Mouse (Mus musculus) left cerebral cortex, postnatal 10 days (tissue): ENCODE measurements around the gene Cops2. TPM values are rescaled to one million over a fixed set of nuclear protein-coding genes. Genes with fewer than 3 reads are reported as not detected.

Experiments used
- DNase-seq, 2 experiments: peaks; one replicate each; pipeline ENCODE4 v3.0.0; 2021 to 2022; ENCODE audit warnings: low spot score in 2 of 2, mixed read lengths in 1 of 2; ENCODE audit errors: extremely low spot score in 1 of 2
- intact Hi-C: fragments of 180-260 bp; cut with DNase I; formaldehyde crosslinking; loops from one replicate; pipeline ENCODE4 v1.15.1; 2025
- total RNA-seq, 2 experiments: library from RNA; stranded (reverse); gene quantifications; 2 replicates each; pipeline ENCODE4 v1.2.3; 2021

Gene Cops2
- total RNA-seq, 2 experiments from 2014 or later = 102 to 114 TPM

DNA sequence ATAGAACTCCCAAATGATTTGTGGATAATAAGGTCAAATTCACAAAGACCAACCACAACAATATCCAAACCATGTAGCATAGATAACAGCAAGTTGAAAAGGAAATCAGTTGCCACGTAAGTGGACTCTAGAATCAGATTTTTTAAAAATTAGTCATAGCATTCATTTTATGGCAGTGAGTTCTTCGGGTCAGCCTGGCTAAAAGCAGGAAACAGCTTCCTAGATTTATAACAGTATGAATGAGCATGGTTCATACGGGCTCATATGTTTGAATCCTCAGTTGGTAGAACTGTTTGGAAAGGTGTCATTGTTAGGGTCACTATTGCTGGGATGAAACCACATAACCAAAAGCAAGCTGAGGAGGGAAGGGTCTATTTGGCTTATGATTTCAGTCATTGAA lies 70.2 kb downstream of the Cops2 start:
- DNase-seq = no peak
- intact Hi-C loops = no loop called here

DNA sequence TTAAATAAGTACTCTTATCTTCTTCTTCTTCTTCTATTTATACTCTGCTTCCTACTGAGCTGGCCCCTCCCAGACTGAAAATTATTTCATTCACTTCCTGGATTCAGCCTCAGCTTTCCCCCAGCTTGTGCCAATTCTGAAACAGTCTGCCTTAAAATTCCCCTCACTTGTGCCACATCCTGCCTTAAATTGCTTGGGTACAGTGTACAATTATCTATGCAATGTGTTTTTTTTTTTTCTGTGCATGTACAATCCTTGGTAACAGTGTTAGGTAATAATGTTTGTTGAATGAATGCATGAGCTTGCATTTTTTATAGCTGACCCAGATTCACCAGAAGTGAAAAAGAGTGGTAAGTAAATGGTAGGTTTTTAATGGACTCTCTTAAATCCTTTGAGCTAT lies 70.6 kb downstream of the Cops2 start:
- intact Hi-C loops = no loop called here
- no peak for DNase-seq

DNA sequence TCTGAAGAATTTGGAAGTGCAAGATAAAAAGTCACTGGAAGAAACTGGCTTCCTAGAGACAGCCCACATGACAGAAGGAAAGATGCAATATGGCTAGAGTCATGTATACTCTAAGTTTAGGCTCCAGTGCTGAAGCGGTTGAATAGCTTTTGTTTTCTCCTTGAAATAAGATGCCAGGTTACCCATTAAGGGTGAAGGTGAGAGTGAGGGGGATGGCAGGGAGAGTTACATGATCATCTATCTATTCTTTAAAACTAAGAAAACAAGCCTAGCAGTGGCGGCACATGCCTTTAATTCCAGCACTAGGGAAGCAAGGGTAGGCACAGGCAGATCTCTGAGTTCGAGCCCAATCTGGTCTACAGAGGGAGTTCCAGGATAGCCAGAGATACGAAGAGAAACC lies 73.9 kb downstream of the Cops2 start:
- intact Hi-C loops = no loop called here
- no peak for DNase-seq

DNA sequence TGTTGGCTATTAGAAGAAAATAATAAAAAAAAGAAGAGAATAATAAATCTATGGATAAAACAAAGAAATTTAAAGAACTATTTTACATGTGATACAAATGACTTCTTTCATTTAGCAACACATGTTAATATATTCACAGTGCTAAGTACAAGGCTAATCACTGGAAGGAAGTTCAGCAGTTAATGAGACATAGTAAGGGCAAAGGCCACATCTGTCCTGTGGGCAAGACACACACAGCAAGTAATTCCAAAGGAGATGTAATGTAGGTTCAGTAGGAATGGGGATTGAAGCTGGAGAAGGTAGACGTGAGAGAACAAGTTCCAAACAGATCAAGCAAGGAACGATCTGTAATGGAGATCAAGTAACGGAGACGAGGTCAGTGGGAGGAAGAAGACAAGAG lies 74.5 kb downstream of the Cops2 start:
- no peak for DNase-seq
- intact Hi-C loops = loop anchor here (5.0 kb wide), 1 partner anchor 38 kb away; no protein-coding TSS in a partner anchor

DNA sequence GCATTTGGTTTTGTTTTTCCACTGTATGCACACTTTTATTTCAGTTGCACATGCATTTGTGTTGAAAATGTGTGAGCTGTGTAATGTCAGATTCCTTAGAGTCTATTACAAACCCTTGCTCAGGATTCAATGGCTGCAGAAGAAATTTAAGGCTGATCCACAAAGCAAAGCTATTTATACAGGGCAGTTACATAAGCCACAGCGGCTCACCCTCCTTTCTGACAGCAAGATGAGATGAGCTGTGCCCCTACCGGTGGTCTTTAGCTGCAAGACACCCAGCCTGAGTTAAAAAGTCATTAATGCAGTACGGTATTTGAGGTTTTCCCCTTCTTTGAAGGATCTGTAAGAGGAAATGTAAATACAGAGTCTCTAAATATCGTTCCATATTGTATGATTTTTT lies 75.1 kb downstream of the Cops2 start:
- DNase-seq = no peak
- intact Hi-C loops = loop anchor here (5.0 kb wide), 1 partner anchor 38 kb away; no protein-coding TSS in a partner anchor

DNA sequence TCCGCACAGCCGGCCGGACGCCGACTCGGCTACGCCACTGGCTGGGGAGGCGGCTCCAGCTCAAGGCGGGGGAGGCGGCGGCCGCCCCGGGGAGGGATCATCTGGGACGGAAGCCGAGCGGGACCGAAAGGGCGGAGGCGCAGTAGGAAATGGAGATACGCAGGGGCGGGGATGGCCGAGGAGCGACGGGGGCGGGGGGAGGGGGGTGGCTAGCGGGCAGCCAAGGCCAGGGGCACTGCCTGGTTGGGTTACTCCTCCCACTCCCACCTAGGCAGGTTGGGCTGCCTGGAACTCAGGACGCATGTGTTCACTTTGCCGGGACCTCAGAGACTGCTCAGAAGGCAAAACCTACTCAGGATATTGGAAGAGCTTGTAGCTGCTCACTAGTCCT lies 76.2 kb downstream of the Cops2 start, which contains the start of gene Secisbp2l:
Gene Secisbp2l, minus strand, starts transcription at position 152 of the 391 bp plus-strand sequence.
- intact Hi-C loops = loop anchor here (5.0 kb wide), 1 partner anchor 40 kb away; no protein-coding TSS in a partner anchor
- DNase-seq = peak; percentile 89 to 96

DNA sequence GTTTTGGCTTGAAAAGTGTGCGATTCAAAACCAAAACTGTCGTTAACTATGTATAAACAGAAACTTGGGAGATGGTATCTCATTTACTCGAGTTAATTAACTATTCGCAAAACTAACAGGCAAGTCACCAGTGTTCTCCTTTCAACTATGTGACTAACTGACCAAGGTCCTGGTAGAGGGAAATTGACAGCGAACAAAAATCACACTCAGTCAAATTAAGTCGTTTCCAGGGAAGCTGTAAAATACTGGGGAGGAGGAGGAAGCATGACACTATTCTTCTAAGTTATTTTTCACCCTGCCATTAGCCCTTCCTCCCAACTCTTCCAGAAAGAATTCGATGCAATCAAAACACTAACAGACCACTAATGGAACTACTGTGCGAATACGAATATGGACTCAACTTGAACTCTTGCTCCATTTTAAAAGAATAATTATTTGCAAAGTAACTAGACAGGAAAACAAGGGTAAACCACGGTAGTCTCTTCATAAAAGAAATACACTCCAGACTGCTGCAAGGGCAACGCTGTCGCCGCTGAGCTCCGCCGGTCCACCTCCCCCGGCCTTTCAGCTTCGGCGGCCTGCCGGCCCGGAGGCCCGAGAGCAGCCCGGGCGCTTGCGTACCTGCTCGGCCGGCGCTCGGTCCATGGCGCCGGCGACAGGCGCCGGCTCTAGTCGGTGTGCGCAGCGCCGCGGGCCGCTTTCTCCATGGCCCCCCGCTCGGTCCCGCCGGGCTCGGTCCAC lies 76.8 kb downstream of the Cops2 start:
- DNase-seq = no peak
- intact Hi-C loops = loop anchor here (5.0 kb wide), 1 partner anchor 40 kb away; no protein-coding TSS in a partner anchor

DNA sequence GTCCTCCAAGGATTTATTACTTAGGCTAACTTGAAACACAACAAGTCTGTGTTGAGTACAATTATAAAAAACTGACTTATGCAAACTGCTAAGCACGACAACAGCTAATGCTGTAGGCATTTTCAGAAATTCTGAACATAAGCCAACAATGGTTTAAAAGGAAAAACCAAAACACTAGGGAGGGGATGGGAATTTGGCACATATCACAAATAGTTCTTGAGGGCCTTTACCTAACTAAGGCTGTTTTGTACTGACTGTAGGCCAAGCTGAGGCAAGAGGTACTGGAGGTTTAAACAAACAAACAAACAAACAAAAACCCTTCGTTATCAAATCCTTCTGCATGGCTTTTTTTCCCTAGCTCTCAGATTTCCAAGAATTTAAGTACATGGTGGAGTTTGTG lies 77.9 kb downstream of the Cops2 start:
- no peak for DNase-seq
- intact Hi-C loops = loop anchor here (5.0 kb wide), 1 partner anchor 41 kb away; no protein-coding TSS in a partner anchor

Other genes with a start within 250 kb of the Cops2 start
- 1 to 10 TPM; 1.8 to 2.0 TPM for gene Cep152, start 234.0 kb downstream of the Cops2 start, total RNA-seq
- 100 to 1,000 TPM; 428 to 443 TPM for gene Eid1, start 186.0 kb downstream of the Cops2 start, total RNA-seq
- gene Shc4, start 135.0 kb downstream of the Cops2 start, total RNA-seq = 1 to 10 TPM; 5.2 to 5.8 TPM
- gene Secisbp2l, start 76.3 kb downstream of the Cops2 start, total RNA-seq = 10 to 100 TPM; 88.1 to 89.4 TPM
- 10 to 100 TPM; 25.1 to 26.7 TPM for gene Galk2, start within 50 bp of the Cops2 start, total RNA-seq
- under 1 TPM in 1 of 2 experiments, not detected in 1; 0.41 TPM for gene Fgf7, start 175.5 kb upstream of the Cops2 start, total RNA-seq